Mouse (Mus musculus): ENCODE data around the gene Tes3-ps.

The Tes3-ps gene

DNA sequence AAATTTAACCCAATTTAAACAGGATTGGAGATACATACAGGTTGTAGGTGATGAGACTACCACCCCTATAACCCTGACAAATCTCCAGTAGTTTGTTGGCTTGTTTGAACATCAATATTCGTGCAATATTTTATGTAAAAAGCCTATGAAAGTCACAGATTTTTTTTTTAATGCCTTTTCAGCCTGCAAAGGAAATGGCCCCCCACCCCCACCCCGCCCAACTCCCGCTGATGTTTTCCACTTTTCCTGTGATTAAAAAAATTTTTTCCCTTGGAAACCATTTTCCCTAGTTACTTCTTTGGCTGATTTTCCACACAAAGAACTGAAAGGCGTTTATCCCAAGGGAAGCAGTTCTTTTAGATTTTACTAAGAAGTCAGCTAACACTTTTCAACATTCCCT is 11.4 kb downstream of the Tes3-ps start, which contains the start of gene Ecm2:
Ecm2 (plus strand) TSS at position 301 of the 400 bp plus-strand sequence.
- DNase-seq (ENCODE audit: low read depth): no peak

DNA sequence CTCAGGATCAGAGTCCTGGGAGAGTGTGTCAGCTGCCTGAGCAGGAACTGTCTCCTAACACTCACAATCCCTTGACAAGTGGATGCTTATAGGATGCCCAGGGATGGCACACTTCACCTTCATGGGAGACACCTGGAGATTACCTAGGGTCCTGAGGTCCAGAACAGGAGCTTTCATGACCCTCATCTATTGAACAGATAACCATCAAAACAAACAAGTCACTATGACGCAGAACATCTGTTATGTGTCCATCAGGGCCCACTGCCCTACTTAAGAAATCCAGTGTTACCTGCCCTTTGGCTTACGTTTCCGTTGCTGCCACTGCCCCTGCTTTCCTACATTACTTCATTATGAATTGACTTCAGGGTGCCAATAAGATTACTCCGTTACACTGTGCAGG is 12.7 kb downstream of the Tes3-ps start:
- no peak for DNase-seq (ENCODE audit: low read depth)

GRCm38 (mm10) chr13:49507176-49507575 is 14.1 kb downstream of the Tes3-ps start:
- no peak for DNase-seq (ENCODE audit: low read depth)

DNA sequence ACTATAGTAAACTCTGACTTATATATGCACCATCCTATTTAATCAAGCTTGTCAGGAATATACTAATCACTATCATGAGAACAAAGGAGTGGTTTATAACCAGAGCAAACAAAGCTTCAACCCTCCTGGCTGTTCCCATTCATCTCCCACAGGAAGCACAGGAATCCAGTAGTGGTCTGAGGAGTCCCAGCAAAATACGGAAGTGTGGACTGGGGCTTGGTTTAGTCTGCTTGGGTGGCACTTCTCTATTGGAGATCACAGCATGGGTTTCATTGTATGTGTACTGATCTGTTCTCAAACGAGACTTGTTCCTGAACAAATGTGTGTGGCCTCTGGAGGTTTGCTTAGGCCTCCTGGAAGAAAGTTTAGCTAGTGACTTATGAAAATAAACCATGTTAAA is 25.6 kb downstream of the Tes3-ps start:
- DNase-seq (ENCODE audit: low read depth): no peak

GRCm38 (mm10) chr13:49526235-49526634 is 33.1 kb downstream of the Tes3-ps start:
- no peak for DNase-seq (ENCODE audit: low read depth)

DNA sequence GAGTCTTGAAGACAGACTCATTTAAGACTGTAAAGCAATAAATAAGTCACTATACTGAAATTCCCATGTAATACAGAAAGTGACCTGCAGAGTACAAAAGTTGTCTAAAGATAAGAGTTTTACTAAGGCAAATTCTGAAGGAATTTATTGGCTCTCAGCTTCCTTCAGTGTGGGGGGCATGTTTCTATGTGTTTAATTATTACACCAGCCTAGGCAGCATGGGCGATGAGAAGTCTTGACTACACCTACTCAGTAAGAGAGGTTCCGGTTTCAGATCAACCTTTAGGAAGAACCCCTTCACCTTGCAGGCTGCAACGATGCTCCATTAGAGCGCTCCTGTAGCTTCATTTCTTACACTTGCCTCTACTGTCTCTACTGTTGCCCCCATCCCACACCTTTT is 37.5 kb downstream of the Tes3-ps start:
- no peak for DNase-seq (ENCODE audit: low read depth)

DNA sequence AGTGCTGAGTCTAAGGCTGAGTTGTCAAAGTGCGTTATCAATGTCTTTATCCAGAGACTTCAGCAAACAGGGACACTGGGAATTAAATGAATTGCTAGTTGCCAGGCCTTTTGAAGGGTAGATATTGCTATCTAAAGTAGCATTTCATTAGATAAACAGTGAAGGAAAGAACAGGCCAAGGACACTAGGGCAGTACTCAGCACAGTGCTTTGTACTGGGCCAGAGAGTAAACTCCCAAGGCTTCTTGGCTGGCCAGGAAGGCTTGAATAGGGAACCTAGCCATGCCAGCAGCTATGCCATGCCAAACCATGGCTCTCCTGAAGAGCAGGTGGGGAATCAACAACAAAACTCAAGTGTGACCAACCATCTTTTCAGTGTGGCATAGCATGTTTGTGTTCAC is 43.8 kb downstream of the Tes3-ps start:
- no peak for DNase-seq (ENCODE audit: low read depth)

DNA sequence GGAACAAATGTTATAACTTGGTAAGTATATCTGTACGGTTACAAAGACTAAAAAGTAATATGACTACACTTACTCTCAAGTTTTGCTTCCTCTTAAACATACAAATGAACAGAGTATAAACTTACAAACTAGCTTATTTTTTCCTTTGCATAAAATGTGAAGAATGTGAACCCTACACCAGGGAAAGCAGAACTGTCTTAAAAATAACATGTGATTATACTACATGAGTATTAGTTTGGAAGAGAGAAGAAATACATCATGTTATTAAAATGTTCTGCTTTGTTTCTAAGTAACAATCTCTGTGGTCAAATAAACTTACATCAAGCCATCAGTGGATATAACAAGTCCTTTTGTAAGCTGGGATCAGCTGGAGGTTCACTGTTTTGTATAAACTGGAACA is 45.6 kb downstream of the Tes3-ps start:
- no peak for DNase-seq (ENCODE audit: low read depth)

DNA sequence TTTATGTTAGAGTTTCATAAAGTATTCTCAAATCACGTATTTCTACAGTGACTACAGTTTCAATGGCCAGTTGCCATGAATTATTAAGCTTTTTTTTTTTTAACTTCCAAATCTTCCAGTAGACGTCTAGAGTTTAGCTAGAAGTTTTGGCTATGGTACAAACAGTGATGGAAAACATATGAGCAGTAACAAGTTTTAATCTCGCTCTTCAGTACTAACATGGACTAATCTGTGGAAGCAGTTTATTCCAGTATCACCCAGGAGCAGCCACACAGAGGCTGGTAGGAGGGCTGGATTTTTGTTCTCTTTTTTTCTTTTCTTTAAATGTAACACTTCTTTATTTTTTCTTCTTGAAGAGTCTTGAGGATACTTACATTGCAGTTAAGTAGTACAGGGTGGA is 51.2 kb downstream of the Tes3-ps start, which contains the start of gene Aspn:
Aspn (plus strand) TSS at position 165 of the 400 bp plus-strand sequence.
- peak; percentile 66 for DNase-seq (ENCODE audit: low read depth)

DNA sequence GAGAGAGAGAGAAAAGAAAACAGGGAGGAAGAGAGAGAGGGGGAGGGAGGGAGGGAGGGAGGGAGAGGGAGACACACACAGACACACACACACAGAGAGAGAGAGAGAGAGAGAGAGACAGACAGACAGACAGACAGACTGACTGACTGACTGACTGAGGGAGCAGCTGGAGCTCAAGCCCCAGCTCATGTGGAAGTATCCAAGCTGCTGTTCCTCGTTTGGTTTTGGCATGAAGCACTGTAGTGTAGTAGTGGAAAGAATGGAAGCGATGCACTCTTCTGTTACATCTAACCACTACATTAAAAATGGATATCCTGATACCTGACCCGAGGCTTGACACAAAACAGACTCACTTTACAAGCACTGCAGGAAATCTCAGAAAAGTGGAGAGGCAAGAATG is 52.5 kb downstream of the Tes3-ps start:
- DNase-seq (ENCODE audit: low read depth): no peak
